Mouse (Mus musculus): ENCODE data around the gene Gm20388.

- TF ChIP-seq CTCF (IDR thresholded peaks at IDR 0.05; ENCODE audit: low read depth, low read length) (no peak), GATA1 (IDR thresholded peaks at IDR 0.05; ENCODE audit: borderline replicate concordance, low read length) (no peak)
Measured at GRCm38 (mm10) chr8:123048402-123048801, 3137.8 kb downstream of the Gm20388 start.

All from G1E (cell line).